Mouse (Mus musculus) ES-Bruce4 (cell line): Measurements from ENCODE around the gene Vasn.

Source experiments
- EP300 ChIP-seq: IDR thresholded peaks from 2 replicates; pipeline ENCODE4 v1.6.1; 2011; ENCODE audit warnings: low read depth, low read length; ENCODE audit not compliant: insufficient read depth
- POLR2A ChIP-seq: IDR thresholded peaks from one replicate; pipeline ENCODE4 v1.8.1; 2011; ENCODE audit warnings: low read length; ENCODE audit not compliant: insufficient read depth

- TF ChIP-seq POLR2A, result no peak
- TF ChIP-seq EP300, result no peak
Observed at GRCm38 (mm10) chr16:4608532-4609059, 31.1 kb upstream of the Vasn start.
